Mouse (Mus musculus): ENCODE measurements around the gene Rnf216. TPM values are rescaled to one million over a fixed set of nuclear protein-coding genes. Genes with fewer than 3 reads are reported as not detected.
A peak's percentile ranks its signal among the peaks of the same experiment; 100 is the strongest.

Gene Rnf216
- polyA plus RNA-seq, 1 experiment from 2014 or later = 44.4 TPM

- Histone ChIP-seq H3K9me3 (no peaks in the 10 kb centered on the region), H3K4me3 (no peak overlapping the region), H3K27me3 (ENCODE audit: poor library complexity, severe bottlenecking) (no peaks in the 10 kb centered on the region), H3K4me1 (peaks cover 9% of the 10 kb centered on the region), H3K27ac (no peak overlapping the region; the same call in 1 of the 2 replicates), H3K36me3 (replicated peaks) (peaks cover 71% of the 10 kb centered on the region)
- no peak for DNase-seq (ENCODE audit: extremely low spot score, low spot score)
Observed at GRCm38 (mm10) chr5:143048232-143049012, 64.4 kb downstream of the Rnf216 start.

- 82% methylated on average over 1 of the region's 1 CpGs for WGBS
- H3K4me1 ChIP-seq = peaks cover 4% of the 10 kb centered on the region
- H3K36me3 ChIP-seq (replicated peaks) = peaks cover 70% of the 10 kb centered on the region
- DNase-seq (ENCODE audit: extremely low spot score, low spot score) = no peak
- no peak overlapping the region for H3K4me3 ChIP-seq
- no peak overlapping the region for H3K27ac ChIP-seq
- no peaks in the 10 kb centered on the region for H3K9me3 ChIP-seq
- H3K27me3 ChIP-seq (ENCODE audit: poor library complexity, severe bottlenecking) = no peaks in the 10 kb centered on the region
Observed at GRCm38 (mm10) chr5:143047586-143047985, 65.2 kb downstream of the Rnf216 start.

- no peak overlapping the region for H3K4me3 ChIP-seq
- no peak for DNase-seq (ENCODE audit: extremely low spot score, low spot score)
- no peak overlapping the region for H3K27ac ChIP-seq
- WGBS = 78% methylated on average over 2 of the region's 2 CpGs
- H3K4me1 ChIP-seq = peaks cover 4% of the 10 kb centered on the region
- no peaks in the 10 kb centered on the region for H3K9me3 ChIP-seq
- H3K36me3 ChIP-seq (replicated peaks) = peaks cover 60% of the 10 kb centered on the region
- no peaks in the 10 kb centered on the region for H3K27me3 ChIP-seq (ENCODE audit: poor library complexity, severe bottlenecking)
Observed at GRCm38 (mm10) chr5:143043902-143044301, 68.9 kb downstream of the Rnf216 start.

- no peak overlapping the region for H3K27ac ChIP-seq
- 86% methylated on average over 2 of the region's 2 CpGs for whole genome bisulfite sequencing
- H3K4me1 ChIP-seq = peaks cover 4% of the 10 kb centered on the region
- H3K36me3 ChIP-seq (replicated peaks) = peaks cover 59% of the 10 kb centered on the region
- H3K9me3 ChIP-seq = no peaks in the 10 kb centered on the region
- peak; percentile 21 for DNase-seq (ENCODE audit: extremely low spot score, low spot score)
- H3K27me3 ChIP-seq (ENCODE audit: poor library complexity, severe bottlenecking) = no peaks in the 10 kb centered on the region
- H3K4me3 ChIP-seq = no peak overlapping the region
Observed at GRCm38 (mm10) chr5:143043285-143043684, 69.5 kb downstream of the Rnf216 start.

- H3K27ac ChIP-seq = no peak overlapping the region
- H3K36me3 ChIP-seq (replicated peaks) = peaks cover 40% of the 10 kb centered on the region
- no peaks in the 10 kb centered on the region for H3K9me3 ChIP-seq
- H3K27me3 ChIP-seq (ENCODE audit: poor library complexity, severe bottlenecking) = no peaks in the 10 kb centered on the region
- 89% methylated on average over 4 of the region's 4 CpGs for WGBS
- no peak for DNase-seq (ENCODE audit: extremely low spot score, low spot score)
- no peaks in the 10 kb centered on the region for H3K4me1 ChIP-seq
- no peak overlapping the region for H3K4me3 ChIP-seq
Observed at GRCm38 (mm10) chr5:143038794-143039193, 74.0 kb downstream of the Rnf216 start.

- peaks cover 11% of the 10 kb centered on the region for H3K4me1 ChIP-seq
- no peak overlapping the region for H3K27ac ChIP-seq
- no peaks in the 10 kb centered on the region for H3K9me3 ChIP-seq
- no peak overlapping the region for H3K4me3 ChIP-seq
- no peaks in the 10 kb centered on the region for H3K27me3 ChIP-seq (ENCODE audit: poor library complexity, severe bottlenecking)
- DNase-seq (ENCODE audit: extremely low spot score, low spot score) = no peak
- peaks cover 29% of the 10 kb centered on the region; the same call in 1 of the 2 replicates for H3K36me3 ChIP-seq (replicated peaks)
- WGBS = 27% methylated on average over 1 of the region's 1 CpGs
Observed at GRCm38 (mm10) chr5:143037201-143037600, 75.6 kb downstream of the Rnf216 start.

GRCm38 (mm10) chr5:143036052-143036451 lies 76.7 kb downstream of the Rnf216 start:
- peaks cover 24% of the 10 kb centered on the region; the same call in 1 of the 2 replicates for H3K36me3 ChIP-seq (replicated peaks)
- 86% methylated on average over 1 of the region's 1 CpGs for WGBS
- H3K27ac ChIP-seq = no peak overlapping the region
- no peak for DNase-seq (ENCODE audit: extremely low spot score, low spot score)
- H3K9me3 ChIP-seq = no peaks in the 10 kb centered on the region
- no peaks in the 10 kb centered on the region for H3K27me3 ChIP-seq (ENCODE audit: poor library complexity, severe bottlenecking)
- no peak overlapping the region for H3K4me3 ChIP-seq
- peaks cover 21% of the 10 kb centered on the region for H3K4me1 ChIP-seq

- Histone ChIP-seq H3K36me3 (replicated peaks) (peaks cover 24% of the 10 kb centered on the region; the same call in 1 of the 2 replicates), H3K9me3 (no peaks in the 10 kb centered on the region), H3K4me3 (no peak overlapping the region), H3K27me3 (ENCODE audit: poor library complexity, severe bottlenecking) (no peaks in the 10 kb centered on the region), H3K4me1 (peaks cover 21% of the 10 kb centered on the region), H3K27ac (no peak overlapping the region)
- WGBS = 93% methylated on average over 4 of the region's 4 CpGs
- no peak for DNase-seq (ENCODE audit: extremely low spot score, low spot score)
Observed at GRCm38 (mm10) chr5:143035271-143035670, 77.5 kb downstream of the Rnf216 start.

GRCm38 (mm10) chr5:143034108-143034507 lies 78.7 kb downstream of the Rnf216 start:
- Histone ChIP-seq H3K4me1 (peaks cover 21% of the 10 kb centered on the region), H3K27me3 (ENCODE audit: poor library complexity, severe bottlenecking) (no peaks in the 10 kb centered on the region), H3K4me3 (no peak overlapping the region), H3K36me3 (replicated peaks) (peaks cover 23% of the 10 kb centered on the region; the same call in 1 of the 2 replicates), H3K9me3 (no peaks in the 10 kb centered on the region), H3K27ac (no peak overlapping the region)
- no peak for DNase-seq (ENCODE audit: extremely low spot score, low spot score)
- 81% methylated on average over 3 of the region's 3 CpGs for WGBS

- peaks cover 21% of the 10 kb centered on the region for H3K4me1 ChIP-seq
- no peaks in the 10 kb centered on the region for H3K9me3 ChIP-seq
- no peak overlapping the region for H3K27ac ChIP-seq
- H3K4me3 ChIP-seq = no peak overlapping the region
- WGBS = 92% methylated on average over 3 of the region's 3 CpGs
- H3K36me3 ChIP-seq (replicated peaks) = peaks cover 19% of the 10 kb centered on the region; the same call in 1 of the 2 replicates
- no peaks in the 10 kb centered on the region for H3K27me3 ChIP-seq (ENCODE audit: poor library complexity, severe bottlenecking)
- no peak for DNase-seq (ENCODE audit: extremely low spot score, low spot score)
Observed at GRCm38 (mm10) chr5:143033277-143033676, 79.5 kb downstream of the Rnf216 start.

GRCm38 (mm10) chr5:143032639-143033146 lies 80.1 kb downstream of the Rnf216 start:
- DNase-seq (ENCODE audit: extremely low spot score, low spot score) = no peak
- Histone ChIP-seq H3K9me3 (no peaks in the 10 kb centered on the region), H3K27ac (no peak overlapping the region), H3K4me1 (peaks cover 21% of the 10 kb centered on the region), H3K36me3 (replicated peaks) (peaks cover 25% of the 10 kb centered on the region), H3K4me3 (no peak overlapping the region), H3K27me3 (ENCODE audit: poor library complexity, severe bottlenecking) (no peaks in the 10 kb centered on the region)
- 52% methylated on average over 2 of the region's 2 CpGs for WGBS

GRCm38 (mm10) chr5:143031681-143032080 lies 81.1 kb downstream of the Rnf216 start:
- 52% methylated on average over 7 of the region's 7 CpGs for WGBS
- no peak for DNase-seq (ENCODE audit: extremely low spot score, low spot score)
- H3K36me3 ChIP-seq (replicated peaks) = peaks cover 35% of the 10 kb centered on the region
- peak overlapping the region; percentile 57; the same call in 1 of the 2 replicates for H3K27ac ChIP-seq
- H3K4me1 ChIP-seq = peaks cover 21% of the 10 kb centered on the region
- H3K27me3 ChIP-seq (ENCODE audit: poor library complexity, severe bottlenecking) = no peaks in the 10 kb centered on the region
- no peaks in the 10 kb centered on the region for H3K9me3 ChIP-seq
- H3K4me3 ChIP-seq = no peak overlapping the region

- 49% methylated on average over 4 of the region's 4 CpGs for WGBS
- no peaks in the 10 kb centered on the region for H3K9me3 ChIP-seq
- peaks cover 40% of the 10 kb centered on the region for H3K36me3 ChIP-seq (replicated peaks)
- peaks cover 21% of the 10 kb centered on the region for H3K4me1 ChIP-seq
- no peak for DNase-seq (ENCODE audit: extremely low spot score, low spot score)
- no peaks in the 10 kb centered on the region for H3K27me3 ChIP-seq (ENCODE audit: poor library complexity, severe bottlenecking)
- H3K4me3 ChIP-seq = no peak overlapping the region
- H3K27ac ChIP-seq = no peak overlapping the region
Observed at GRCm38 (mm10) chr5:143031193-143031592, 81.6 kb downstream of the Rnf216 start.
